Mouse (Mus musculus): ENCODE data around the gene Prc1. TPM values are rescaled to one million over a fixed set of nuclear protein-coding genes. Genes with fewer than 3 reads are reported as not detected.

Prc1 gene
- polyA plus RNA-seq, 1 experiment from 2014 or later, result 158 TPM

Other genes starting within 250 kb of the Prc1 start
- 549 and 658 TPM in 2 replicates for gene Idh2, start 179.1 kb upstream of the Prc1 start, polyA plus RNA-seq (2014; fragmentation: Nextera tagmentation; extraction: Ambion mirVana)
- 13.0 and 19.9 TPM in 2 replicates for gene Sema4b, start 107.6 kb upstream of the Prc1 start, polyA plus RNA-seq (2014; fragmentation: Nextera tagmentation; extraction: Ambion mirVana)
- 100 and 139 TPM in 2 replicates for gene Cib1, start 61.6 kb upstream of the Prc1 start, polyA plus RNA-seq (2014; fragmentation: Nextera tagmentation; extraction: Ambion mirVana)
- gene Gdpgp1, start 61.6 kb upstream of the Prc1 start, polyA plus RNA-seq (2014; fragmentation: Nextera tagmentation; extraction: Ambion mirVana), result 3.3 and 5.3 TPM in 2 replicates
- gene Ttll13, start 48.1 kb upstream of the Prc1 start, polyA plus RNA-seq (2014; fragmentation: Nextera tagmentation; extraction: Ambion mirVana), result 0.47 and 1.7 TPM in 2 replicates
- gene Ngrn, start 33.2 kb upstream of the Prc1 start, polyA plus RNA-seq (2014; fragmentation: Nextera tagmentation; extraction: Ambion mirVana), result 44.8 and 49.7 TPM in 2 replicates
- gene Vps33b, start 24.8 kb upstream of the Prc1 start, polyA plus RNA-seq (2014; fragmentation: Nextera tagmentation; extraction: Ambion mirVana), result 9.9 and 15.5 TPM in 2 replicates
- gene Rccd1, start 30.0 kb downstream of the Prc1 start, polyA plus RNA-seq (2014; fragmentation: Nextera tagmentation; extraction: Ambion mirVana), result 15.1 and 15.9 TPM in 2 replicates
- gene Unc45a, start 46.6 kb downstream of the Prc1 start, polyA plus RNA-seq (2014; fragmentation: Nextera tagmentation; extraction: Ambion mirVana), result 17.8 and 27.8 TPM in 2 replicates
- gene Hddc3, start 48.7 kb downstream of the Prc1 start, polyA plus RNA-seq (2014; fragmentation: Nextera tagmentation; extraction: Ambion mirVana), result 19.9 and 22.4 TPM in 2 replicates
- gene Man2a2, start 76.9 kb downstream of the Prc1 start, polyA plus RNA-seq (2014; fragmentation: Nextera tagmentation; extraction: Ambion mirVana), result 11.9 and 17.2 TPM in 2 replicates
- gene Fes, start 93.5 kb downstream of the Prc1 start, polyA plus RNA-seq (2014; fragmentation: Nextera tagmentation; extraction: Ambion mirVana), result 10.7 and 11.4 TPM in 2 replicates
- gene Furin, start 111.0 kb downstream of the Prc1 start, polyA plus RNA-seq (2014; fragmentation: Nextera tagmentation; extraction: Ambion mirVana), result 11.3 and 13.6 TPM in 2 replicates
- gene Blm, start 240.7 kb downstream of the Prc1 start, polyA plus RNA-seq (2014; fragmentation: Nextera tagmentation; extraction: Ambion mirVana), result 24.1 and 34.5 TPM in 2 replicates

Data from kidney, embryonic 14.5 days (tissue).